Mouse (Mus musculus): ENCODE data around the gene Gm20388.

Gm20388 gene

DNA sequence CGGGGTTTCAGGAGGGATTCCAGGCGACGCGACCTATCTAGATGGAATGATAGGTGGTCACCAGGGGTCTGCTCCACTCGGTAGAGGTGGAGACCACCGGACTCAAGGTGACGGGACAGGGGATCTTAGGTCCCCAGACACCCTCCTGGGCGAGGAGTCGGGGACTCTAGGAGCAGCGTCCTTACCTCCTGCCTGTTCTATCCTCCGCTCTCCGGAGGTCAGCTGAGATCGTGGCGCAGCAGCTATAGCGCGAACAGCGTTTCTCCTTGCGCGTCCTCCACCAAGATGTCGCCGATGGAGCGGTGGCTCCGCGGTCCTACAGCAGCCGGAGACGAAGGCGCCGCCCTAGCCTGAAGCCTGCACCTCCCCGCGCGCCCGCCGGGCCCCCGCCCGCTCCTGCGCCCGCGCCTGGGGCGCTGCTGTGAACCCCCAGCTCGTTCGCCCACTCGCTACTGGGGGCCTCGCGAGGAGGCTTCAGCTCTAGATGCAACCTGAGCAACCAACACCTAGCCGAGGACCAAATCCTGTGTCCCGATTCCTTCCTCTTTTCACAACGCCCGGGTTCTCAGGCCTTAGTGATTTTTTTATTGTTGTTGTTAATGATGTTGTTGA is 3949.1 kb downstream of the Gm20388 start, which contains the start of gene Ccsap:
Ccsap (minus strand) TSS at position 562 of the 612 bp plus-strand sequence.
- peak in 1 of 2 experiments; percentile 49 for DNase-seq (ENCODE audit: low spot score in 2 of 2)

DNA sequence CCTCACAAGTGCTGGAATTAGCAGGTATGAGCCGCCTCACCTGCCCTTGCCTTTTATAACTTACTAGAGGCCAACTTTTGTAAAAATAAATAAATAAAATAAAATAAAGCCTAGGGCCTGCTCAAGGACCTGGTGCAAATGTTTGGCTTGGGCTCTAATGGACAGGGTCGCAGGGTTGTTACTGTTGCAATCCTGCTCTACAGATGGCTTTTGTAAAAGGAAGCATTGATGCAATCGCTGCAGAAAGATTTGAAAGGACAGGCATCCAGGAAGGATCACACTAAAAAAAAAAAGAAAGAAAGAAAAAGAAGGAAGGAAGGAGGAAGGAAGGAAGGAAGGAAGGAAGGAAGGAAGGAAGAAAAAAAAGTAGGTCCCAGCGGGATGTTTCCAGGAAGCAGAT is 3949.7 kb downstream of the Gm20388 start:
- DNase-seq (ENCODE audit: low spot score in 2 of 2): no peak

DNA sequence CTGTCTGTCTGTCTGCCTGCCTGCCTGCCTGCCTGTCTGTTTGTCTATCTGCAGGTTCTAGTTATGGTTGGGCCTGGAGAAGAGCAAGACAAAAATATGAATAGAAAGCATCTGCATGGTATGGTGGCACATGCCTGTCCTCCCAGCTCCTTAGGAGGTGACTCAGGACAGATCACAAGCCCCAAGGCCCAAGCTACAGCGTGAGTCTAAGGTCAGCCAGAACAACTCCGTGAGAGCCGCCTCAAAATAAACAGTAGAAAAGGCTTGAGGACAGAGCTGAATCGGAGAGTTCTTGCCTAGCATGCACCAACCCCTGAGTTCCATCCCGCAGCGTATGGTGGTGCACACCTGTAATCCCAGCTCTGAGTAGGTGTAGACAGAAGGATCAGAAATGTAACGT is 3955.1 kb downstream of the Gm20388 start:
- DNase-seq (ENCODE audit: low spot score in 2 of 2): no peak

DNA sequence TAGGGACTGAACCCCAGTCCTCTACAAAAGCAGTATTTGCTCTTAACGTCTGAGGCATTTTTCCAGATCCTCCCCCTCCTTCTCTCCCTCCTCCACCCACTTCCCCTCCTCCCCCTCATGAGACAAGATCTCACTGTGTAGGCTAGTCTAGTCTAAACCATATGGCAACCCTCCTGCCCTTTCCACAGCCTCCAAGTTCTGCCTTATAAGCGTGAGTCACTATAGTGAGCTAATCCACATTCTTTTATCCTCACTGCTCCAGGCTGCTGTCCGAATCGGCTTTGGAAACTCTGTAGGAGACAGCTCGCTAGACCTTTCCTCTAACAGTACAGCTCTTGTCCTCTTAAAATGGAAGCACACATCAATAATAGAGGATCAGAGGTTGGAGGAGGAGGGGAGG is 3956.3 kb downstream of the Gm20388 start:
- DNase-seq (ENCODE audit: low spot score in 2 of 2): no peak

DNA sequence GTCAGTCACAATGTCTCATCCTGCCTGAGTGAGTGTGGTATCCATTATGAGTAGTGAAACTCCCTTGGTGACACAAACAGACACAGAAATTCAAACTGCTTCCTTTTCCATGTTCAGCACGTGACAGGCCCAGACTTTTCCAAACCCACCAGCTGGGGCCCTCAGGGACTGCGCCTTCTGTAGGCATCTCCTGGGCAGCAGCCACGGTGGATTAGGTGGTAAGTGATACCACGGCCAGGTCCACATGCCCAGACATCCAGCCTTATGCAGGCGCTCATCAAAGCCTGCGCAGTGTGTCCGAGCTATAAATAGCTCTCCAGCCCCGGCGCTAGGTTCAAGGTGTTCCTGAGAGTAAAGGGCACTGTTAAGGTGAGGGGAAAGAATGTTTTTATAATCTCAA is 3961.4 kb downstream of the Gm20388 start:
- DNase-seq (ENCODE audit: low spot score in 2 of 2): no peak

DNA sequence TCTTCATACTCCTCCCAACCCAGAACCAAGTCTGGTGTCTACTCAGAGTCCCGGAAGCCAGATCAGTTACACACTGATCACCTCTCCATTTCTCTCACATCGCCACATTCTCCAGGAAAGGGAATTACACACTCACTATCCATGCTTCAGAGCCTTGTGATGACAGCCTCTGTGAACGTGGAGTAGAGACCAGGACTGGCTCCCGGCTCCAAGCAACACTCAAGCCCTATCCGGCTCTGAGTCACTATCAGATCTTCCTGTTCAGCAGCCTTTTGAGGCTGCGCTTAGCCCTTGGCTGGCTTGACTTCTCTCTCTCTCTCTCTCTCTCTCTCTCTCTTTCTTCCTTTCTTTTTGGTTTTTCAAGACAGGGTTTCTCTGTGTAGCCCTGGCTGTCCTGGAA is 3962.7 kb downstream of the Gm20388 start:
- DNase-seq (ENCODE audit: low spot score in 2 of 2): no peak

DNA sequence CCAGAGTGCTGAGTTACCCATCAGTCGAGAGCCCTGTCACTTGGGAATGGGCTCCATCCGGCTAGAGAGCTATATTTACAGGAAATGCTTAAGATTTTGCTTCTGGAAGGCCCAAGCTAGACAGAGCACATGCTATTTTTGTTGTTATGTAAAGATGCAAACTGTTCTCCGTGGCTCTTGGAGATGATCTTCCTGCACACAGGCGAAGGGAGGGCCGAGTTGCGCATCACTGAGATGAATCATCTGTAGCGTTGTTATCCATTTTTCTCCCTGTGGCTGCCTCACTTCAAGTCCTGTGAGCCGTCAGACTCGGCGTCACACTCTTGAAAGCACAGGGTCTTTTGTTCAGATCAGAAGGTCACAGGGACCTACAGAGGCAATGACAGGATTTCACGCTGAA is 3963.7 kb downstream of the Gm20388 start:
- DNase-seq (ENCODE audit: low spot score in 2 of 2): peak in 1 of 2 experiments; percentile 77

DNA sequence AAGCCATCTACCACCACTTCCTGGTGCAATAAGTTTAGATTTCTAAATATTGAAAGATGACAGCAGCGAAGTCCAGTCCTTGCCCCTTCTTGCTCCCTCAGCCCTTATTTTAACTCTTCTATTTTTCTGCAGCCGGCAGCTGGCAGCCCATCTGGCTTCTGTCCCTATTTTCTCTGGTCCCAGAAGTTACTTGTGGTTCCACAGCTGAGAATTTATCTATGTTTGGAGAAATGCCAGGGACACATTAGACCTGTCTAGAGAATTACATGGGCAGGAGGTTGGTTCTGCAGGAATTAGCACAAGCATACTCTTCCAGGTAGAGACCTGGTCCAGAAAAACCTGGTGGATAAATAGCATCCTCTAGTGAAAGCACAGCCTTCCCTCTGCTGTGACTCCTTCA is 3967.2 kb downstream of the Gm20388 start:
- no peak for DNase-seq (ENCODE audit: low spot score in 2 of 2)

DNA sequence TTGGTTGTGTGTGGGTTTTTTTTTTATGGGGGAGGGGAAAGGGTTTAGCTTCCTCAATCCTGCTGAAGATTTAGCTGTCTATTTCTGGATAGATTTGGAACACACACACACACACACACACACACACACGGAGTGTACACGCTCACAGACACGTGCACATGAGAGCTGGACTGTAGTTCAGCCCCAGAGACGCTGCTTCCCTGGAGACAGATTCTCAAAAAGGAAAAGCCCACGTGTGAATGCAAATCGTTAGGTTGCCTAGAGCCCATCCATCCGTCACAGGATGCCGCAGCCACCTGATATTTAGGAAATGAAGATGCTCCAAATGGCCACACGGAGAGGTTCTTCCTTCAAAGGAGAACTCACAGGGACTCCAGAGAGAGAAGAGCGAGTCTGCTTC is 3969.6 kb downstream of the Gm20388 start:
- DNase-seq (ENCODE audit: low spot score in 2 of 2): peak; percentile 84 to 89

DNA sequence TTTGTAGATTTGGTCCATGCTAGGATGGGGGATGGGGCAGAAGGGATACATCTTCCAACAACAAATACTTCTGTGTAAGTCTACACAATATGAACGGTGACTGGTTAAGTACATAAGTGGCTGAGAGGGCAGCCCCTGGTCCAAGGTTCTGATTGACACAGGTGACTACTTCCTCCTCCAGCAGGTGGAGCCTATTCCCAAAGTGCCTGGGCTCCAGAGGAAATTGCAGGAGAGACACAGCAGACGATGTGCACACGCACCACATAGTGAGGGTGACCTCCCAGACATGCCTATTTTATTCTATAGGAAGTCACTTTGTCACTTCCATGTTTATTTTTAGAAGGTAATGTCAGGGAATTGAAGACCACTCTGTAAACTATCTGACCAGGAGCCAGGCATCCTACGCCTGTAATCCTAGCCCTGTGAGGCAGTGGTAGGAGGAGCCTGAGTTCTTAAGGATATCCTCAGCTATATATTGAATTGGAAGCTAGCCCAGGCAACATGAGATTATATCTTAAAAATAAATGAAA is 3970.2 kb downstream of the Gm20388 start:
- DNase-seq (ENCODE audit: low spot score in 2 of 2): no peak

DNA sequence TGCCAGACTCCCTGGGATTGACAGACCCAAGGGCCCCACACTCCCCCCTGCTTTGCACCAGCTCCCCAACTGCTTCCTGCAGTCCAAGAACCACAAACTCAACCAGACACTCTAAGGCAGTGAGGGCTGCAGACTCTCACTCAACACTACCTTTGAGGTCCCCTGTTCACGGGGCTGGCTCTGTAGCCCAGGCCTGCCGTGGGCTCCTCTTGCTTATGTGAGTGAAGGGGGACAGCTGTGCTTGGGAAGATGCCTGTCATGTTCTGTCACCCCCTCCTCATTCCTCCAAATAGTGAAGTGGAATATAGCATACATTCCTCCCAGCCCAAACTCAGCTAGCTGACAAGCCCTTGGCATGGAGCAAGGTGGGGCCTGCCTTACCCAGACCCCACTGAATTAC is 3971.8 kb downstream of the Gm20388 start:
- no peak for DNase-seq (ENCODE audit: low spot score in 2 of 2)

DNA sequence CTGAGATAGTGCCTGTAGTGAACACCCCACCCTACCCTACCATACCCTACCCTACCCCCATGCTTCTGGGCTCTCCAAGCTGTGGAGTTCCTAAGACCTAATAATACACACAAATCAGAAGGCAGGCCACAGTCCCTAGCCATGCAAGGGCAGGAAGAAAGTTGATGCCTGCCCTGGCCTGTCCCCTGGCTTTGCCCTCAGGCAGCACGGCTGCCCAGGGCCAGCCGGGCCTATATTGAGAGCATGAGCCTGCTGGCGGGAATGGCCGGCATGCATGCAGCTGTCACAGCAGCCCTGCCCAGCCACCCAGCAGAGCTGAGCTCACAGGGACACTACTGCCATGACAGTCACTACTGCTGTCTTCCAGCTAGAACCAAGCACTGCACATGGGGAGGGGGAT is 3972.5 kb downstream of the Gm20388 start:
- DNase-seq (ENCODE audit: low spot score in 2 of 2): no peak

DNA sequence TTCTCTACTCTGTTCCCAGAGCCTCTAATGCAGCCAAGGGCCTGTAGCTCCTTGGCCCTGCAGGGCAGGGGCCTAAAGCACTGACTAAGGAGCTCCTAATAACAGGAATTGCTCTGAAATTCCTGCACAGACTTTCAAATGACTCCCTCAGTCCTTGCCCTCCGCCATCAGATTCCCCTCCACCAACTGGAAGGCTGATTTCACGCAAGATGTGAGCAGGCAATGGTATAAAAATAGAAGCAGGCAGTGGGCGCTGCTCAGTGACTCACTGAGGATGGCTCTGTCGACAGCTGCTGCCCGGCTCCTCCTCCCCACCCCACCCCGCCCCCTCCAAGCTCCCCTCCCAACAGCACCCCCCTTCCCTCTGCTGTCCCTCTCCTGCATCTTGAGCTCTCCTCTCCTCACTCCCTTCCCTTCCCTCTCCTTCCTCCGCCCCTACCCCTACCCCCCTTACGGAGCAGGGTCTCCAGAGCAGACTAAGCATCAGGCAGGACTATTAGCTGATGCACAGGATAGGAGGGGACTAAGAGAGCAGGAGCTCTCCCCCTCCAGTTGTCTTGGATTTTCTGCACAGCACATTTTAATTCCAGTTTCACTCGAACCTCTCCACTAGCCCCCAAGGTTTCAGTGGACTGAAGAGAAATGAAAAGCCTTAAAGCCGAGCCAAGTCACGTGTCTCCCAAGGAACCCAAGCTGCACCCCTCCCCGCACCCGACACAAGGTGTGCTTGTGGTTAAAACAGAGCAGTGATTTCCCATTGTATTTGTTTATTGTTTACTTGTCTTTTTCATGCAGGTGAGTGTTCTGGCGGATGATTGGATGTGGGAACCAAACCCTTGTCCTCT is 3974.3 kb downstream of the Gm20388 start:
- peak; percentile 79 to 87 for DNase-seq (ENCODE audit: low spot score in 2 of 2)

DNA sequence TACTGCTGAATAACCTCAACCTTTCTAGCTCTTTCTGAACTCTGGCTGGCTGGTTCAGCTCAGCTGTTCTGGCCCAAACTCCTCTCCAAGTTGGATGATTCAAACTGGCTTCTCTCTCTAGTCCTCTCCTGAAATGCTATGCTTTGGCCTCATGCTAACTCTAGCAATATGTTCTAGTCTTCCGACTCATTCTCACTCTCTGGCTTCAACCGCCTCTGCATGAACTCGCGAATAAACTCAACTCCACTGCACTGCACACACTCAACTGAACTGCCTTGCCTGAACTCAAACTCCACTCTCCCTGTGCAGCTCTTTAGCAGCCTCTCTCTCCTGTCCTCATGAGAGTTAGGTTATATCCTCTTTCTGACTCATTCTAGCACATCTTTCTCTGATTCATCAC is 3976.5 kb downstream of the Gm20388 start:
- DNase-seq (ENCODE audit: low spot score in 2 of 2): no peak

DNA sequence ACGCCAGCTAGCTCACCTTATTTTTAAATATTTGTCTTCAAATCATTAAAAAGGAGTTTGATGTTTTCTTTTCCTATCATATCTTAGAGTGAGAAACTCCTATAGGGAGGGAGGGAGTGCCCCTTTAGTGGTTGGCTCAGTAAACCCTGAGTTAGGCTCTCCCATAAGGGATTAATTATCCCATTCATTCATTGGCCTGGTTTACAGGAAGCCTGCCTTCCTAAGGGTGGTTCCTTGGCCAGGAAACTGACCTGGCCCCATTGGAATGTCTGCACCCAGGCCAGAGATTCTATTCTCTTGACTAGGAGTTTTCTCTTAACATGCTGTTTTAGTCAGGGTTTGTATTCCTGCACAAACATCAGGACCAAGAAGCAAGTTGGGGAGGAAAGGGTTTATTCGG is 3977.3 kb downstream of the Gm20388 start:
- no peak for DNase-seq (ENCODE audit: low spot score in 2 of 2)

DNA sequence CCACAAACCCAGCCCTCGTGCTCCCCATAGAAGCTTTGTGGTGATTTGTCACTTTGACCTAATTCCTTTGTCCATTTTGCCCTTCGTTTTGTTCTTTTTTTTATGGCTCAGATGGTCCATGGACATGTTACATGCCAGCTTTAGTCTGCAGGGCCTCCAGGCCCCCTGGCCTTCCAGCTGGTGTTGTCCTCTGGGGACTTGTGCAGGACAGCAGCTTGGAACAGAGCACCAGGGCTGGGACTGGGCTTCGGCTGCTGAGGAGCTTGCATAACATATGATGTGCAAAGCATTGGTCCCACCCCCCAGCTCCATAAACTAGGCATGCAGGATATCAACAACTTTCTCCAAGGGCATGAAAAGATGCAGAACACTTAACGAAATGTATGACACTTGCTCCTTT is 3979.2 kb downstream of the Gm20388 start:
- no peak for DNase-seq (ENCODE audit: low spot score in 2 of 2)

DNA sequence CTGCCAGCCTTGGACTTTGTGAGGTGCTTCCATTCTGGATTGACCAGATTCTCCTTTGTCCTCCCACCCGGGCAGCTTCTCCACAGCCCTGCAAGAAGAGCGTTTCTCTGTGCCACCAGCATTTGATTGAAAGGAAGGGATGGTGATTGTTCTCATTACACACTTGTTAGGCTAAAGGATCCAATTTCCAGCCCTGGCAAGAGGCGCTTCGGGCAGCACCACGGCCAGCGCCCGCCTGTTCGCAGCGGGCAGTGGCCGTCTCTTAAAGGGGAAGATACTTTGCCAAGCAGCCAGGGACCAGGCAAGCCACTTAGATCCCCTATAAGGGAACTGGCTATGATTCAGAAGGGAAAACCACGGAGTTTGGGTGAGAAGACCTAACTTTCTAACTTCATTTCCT is 3980.6 kb downstream of the Gm20388 start:
- no peak for DNase-seq (ENCODE audit: low spot score in 2 of 2)

DNA sequence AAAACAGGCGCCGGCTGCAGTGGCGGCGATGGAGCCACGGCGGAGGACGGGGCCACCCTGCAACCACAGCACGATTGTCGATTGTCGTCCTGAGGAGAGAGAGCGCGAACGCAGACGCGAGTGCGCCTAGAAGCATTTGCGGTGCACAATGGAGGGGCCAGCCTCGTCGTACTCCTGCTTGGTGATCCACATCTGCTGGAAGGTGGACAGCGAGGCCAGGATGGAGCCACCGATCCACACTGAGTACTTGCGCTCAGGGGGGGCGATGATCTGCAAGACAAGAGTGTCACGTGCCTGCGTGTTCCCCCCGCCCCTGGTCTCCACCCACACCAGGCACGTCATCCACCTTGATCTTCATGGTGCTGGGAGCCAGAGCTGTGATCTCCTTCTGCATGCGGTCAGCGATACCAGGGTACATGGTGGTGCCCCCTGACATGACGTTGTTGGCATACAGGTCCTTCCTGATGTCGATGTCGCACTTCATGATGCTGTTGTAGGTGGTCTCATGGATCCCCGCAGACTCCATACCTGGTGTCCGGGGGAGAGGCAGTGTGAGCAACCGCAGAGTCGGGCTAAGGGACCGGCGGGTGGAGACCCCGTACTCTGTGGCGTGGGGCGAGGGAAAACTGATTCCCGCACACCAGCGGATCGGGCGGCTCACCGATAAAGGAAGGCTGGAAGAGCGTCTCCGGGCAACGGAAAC is 3981.4 kb downstream of the Gm20388 start:
- peak; percentile 87 to 92 for DNase-seq (ENCODE audit: low spot score in 2 of 2)

DNA sequence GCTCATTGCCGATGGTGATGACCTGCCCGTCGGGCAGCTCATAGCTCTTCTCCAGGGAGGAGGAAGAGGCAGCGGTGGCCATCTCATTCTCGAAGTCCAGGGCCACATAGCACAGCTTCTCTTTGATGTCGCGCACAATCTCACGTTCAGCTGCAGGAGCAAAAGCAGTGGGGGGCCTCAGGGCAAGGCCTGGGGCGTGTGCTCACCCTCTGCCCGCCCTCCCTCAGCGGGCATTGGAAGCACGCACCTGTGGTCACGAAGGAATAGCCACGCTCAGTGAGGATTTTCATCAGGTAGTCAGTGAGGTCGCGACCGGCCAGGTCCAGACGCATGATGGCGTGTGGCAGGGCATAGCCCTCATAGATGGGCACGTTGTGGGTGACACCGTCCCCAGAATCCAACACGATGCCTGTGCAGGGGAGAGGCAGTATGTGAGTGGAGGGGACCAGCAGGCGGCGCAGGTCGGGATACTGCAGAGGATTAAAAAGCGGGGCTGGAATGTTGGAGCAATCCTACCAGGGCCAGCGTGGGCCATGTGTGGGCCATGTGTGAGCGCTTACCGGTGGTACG is 3982.0 kb downstream of the Gm20388 start:
- DNase-seq (ENCODE audit: low spot score in 2 of 2): no peak

DNA sequence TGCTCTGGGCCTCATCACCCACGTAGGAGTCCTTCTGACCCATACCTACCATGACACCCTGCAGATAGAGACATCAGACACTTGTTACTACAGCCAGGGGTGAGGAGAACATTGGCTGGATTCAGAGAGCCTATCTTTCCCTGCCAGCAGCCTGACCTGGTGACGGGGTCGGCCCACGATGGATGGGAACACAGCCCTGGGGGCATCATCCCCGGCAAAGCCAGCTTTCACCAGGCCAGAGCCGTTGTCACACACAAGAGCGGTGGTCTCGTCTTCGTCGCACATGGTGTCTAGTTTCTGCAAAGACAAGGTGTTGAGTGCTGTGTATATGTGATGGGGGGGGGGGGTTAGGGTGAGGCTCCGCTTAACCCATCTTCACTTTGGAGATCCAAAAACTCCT is 3982.8 kb downstream of the Gm20388 start:
- DNase-seq (ENCODE audit: low spot score in 2 of 2): no peak

DNA sequence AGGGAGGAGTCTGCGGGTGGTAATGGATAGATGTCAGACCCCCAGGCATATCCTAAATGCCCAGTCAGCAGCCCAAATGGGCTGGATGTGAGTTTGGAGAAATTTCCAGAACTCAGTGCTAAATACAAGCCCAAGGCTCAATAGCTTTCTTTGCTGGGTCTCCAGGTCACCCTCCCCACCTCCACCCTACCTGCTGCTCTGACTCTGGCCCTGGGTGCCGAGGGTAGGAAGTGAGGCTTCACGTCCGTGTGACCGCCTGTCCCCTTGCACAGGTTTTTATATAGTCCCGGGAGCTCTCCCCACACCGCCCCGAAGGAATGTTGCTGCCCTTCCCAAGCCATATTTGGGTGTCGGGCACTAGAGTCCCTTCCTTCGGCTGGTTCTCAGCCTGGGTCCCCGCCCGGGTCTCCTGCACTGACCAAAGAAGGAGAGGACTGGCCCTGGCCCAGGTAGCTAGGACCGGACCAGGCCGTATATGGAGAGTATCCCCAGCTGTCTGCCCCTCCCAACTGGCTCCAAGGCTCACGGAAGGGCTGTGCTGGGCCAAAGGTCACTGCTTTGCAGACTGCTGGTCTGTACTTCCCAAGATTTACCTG is 3984.0 kb downstream of the Gm20388 start, which contains the start of gene Acta1:
Acta1 (minus strand) TSS at position 250 of the 596 bp plus-strand sequence.
- DNase-seq (ENCODE audit: low spot score in 2 of 2): no peak

DNA sequence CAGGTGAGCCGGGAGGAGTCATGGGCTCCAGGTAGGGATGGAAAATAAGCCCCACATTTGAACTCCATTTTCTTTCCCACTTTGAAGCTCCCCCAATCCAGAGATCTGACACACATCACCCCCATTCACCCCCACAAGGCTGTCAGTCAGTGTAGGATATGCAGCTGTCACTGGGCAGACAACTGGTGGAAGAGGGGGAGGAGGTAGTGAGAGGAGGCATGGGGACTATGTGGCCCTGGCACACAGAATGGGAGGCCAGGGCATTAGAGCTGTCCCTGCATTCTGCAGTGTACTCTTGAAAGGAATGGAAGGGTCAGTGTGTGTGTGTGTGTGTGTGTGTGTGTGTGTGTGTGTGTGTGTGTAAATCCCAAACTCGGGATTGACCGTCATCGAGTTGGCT is 3984.6 kb downstream of the Gm20388 start:
- no peak for DNase-seq (ENCODE audit: low spot score in 2 of 2)

All from right cerebral cortex, postnatal 36 days (tissue).